Mouse (Mus musculus): Measurements from ENCODE around the gene Vopp1. TPM values are rescaled to one million over a fixed set of nuclear protein-coding genes. Genes with fewer than 3 reads are reported as not detected.
A peak's percentile ranks its signal among the peaks of the same experiment; 100 is the strongest.

Vopp1 gene
- polyA plus RNA-seq, 1 experiment from 2014 or later, result 18.5 TPM

GRCm38 (mm10) chr6:57822648-57823410, 2.1 kb downstream of the Vopp1 start:
- H3K9me3 ChIP-seq (replicated peaks; ENCODE audit: control insufficient read depth, low read length), result no peaks in the 10 kb centered on the region
- H3K4me2 ChIP-seq, result peak overlapping the region; percentile 51
- no peaks in the 10 kb centered on the region for H3K36me3 ChIP-seq (ENCODE audit: control insufficient read depth, insufficient read depth, low read length)
- 0 out of 2 replicates have a peak, but pooled peaks have one; percentile 47 for ATAC-seq (replicated peaks; ENCODE audit: insufficient number of reproducible peaks, low FRiP score, low TSS enrichment)
- no peak overlapping the region for H3K27ac ChIP-seq (ENCODE audit: low read depth, low read length)
- 67% methylated on average over 5 of the region's 5 CpGs for WGBS (ENCODE audit: insufficient replicate concordance)
- H3K27me3 ChIP-seq (ENCODE audit: control insufficient read depth, insufficient read depth, low read length), result no peaks in the 10 kb centered on the region
- H3K4me1 ChIP-seq (ENCODE audit: control insufficient read depth, insufficient read depth, low read length), result 0 out of 2 replicates have a peak, but pooled peaks cover 6% of the 10 kb centered on the region
- 0 out of 2 replicates have a peak overlapping the region, but pooled peaks have one; percentile 6 for H3K4me3 ChIP-seq (ENCODE audit: low read depth, low read length)
- no peak overlapping the region for H3K9ac ChIP-seq (ENCODE audit: low read depth, low read length)

- Histone ChIP-seq H3K9me3 (replicated peaks; ENCODE audit: control insufficient read depth, low read length) (0 out of 2 replicates have a peak, but pooled peaks cover under 1% of the 10 kb centered on the region), H3K36me3 (ENCODE audit: control insufficient read depth, insufficient read depth, low read length) (no peaks in the 10 kb centered on the region), H3K9ac (ENCODE audit: low read depth, low read length) (no peak overlapping the region), H3K27me3 (ENCODE audit: control insufficient read depth, insufficient read depth, low read length) (no peaks in the 10 kb centered on the region), H3K27ac (ENCODE audit: low read depth, low read length) (no peak overlapping the region), H3K4me3 (ENCODE audit: low read depth, low read length) (no peak overlapping the region), H3K4me1 (ENCODE audit: control insufficient read depth, insufficient read depth, low read length) (0 out of 2 replicates have a peak, but pooled peaks cover 2% of the 10 kb centered on the region), H3K4me2 (no peak overlapping the region)
- 72% methylated on average over 2 of the region's 2 CpGs for WGBS (ENCODE audit: insufficient replicate concordance)
- no peak for ATAC-seq (replicated peaks; ENCODE audit: insufficient number of reproducible peaks, low FRiP score, low TSS enrichment)
These were observed 10.5 kb downstream of the Vopp1 start for GRCm38 (mm10) chr6:57814436-57814940.

GRCm38 (mm10) chr6:57811748-57812730, 12.9 kb downstream of the Vopp1 start:
- Histone ChIP-seq H3K4me3 (ENCODE audit: low read depth, low read length) (no peak overlapping the region), H3K36me3 (ENCODE audit: control insufficient read depth, insufficient read depth, low read length) (no peaks in the 10 kb centered on the region), H3K4me2 (no peak overlapping the region), H3K9me3 (replicated peaks; ENCODE audit: control insufficient read depth, low read length) (0 out of 2 replicates have a peak, but pooled peaks cover 2% of the 10 kb centered on the region), H3K27ac (ENCODE audit: low read depth, low read length) (no peak overlapping the region), H3K27me3 (ENCODE audit: control insufficient read depth, insufficient read depth, low read length) (no peaks in the 10 kb centered on the region), H3K4me1 (ENCODE audit: control insufficient read depth, insufficient read depth, low read length) (0 out of 2 replicates have a peak, but pooled peaks cover 2% of the 10 kb centered on the region), H3K9ac (ENCODE audit: low read depth, low read length) (no peak overlapping the region)
- WGBS (ENCODE audit: insufficient replicate concordance), result 76% methylated on average over 3 of the region's 3 CpGs
- ATAC-seq (replicated peaks; ENCODE audit: insufficient number of reproducible peaks, low FRiP score, low TSS enrichment), result no peak

- no peak overlapping the region for H3K4me2 ChIP-seq
- no peak overlapping the region for H3K9ac ChIP-seq (ENCODE audit: low read depth, low read length)
- H3K4me1 ChIP-seq (ENCODE audit: control insufficient read depth, insufficient read depth, low read length), result peaks cover 3% of the 10 kb centered on the region
- 78% methylated on average over 5 of the region's 5 CpGs for WGBS (ENCODE audit: insufficient replicate concordance)
- ATAC-seq (replicated peaks; ENCODE audit: insufficient number of reproducible peaks, low FRiP score, low TSS enrichment), result no peak
- H3K27me3 ChIP-seq (ENCODE audit: control insufficient read depth, insufficient read depth, low read length), result no peaks in the 10 kb centered on the region
- no peak overlapping the region for H3K27ac ChIP-seq (ENCODE audit: low read depth, low read length)
- H3K4me3 ChIP-seq (ENCODE audit: low read depth, low read length), result no peak overlapping the region
- H3K36me3 ChIP-seq (ENCODE audit: control insufficient read depth, insufficient read depth, low read length), result no peaks in the 10 kb centered on the region
- H3K9me3 ChIP-seq (replicated peaks; ENCODE audit: control insufficient read depth, low read length), result 0 out of 2 replicates have a peak, but pooled peaks cover 2% of the 10 kb centered on the region
These were observed 19.5 kb downstream of the Vopp1 start for GRCm38 (mm10) chr6:57805218-57806069.

GRCm38 (mm10) chr6:57803130-57803529, 21.8 kb downstream of the Vopp1 start:
- WGBS (ENCODE audit: insufficient replicate concordance), result 60% methylated on average over 2 of the region's 2 CpGs
- no peak overlapping the region for H3K4me2 ChIP-seq
- no peak overlapping the region for H3K9ac ChIP-seq (ENCODE audit: low read depth, low read length)
- no peaks in the 10 kb centered on the region for H3K36me3 ChIP-seq (ENCODE audit: control insufficient read depth, insufficient read depth, low read length)
- no peak overlapping the region for H3K27ac ChIP-seq (ENCODE audit: low read depth, low read length)
- no peaks in the 10 kb centered on the region for H3K9me3 ChIP-seq (replicated peaks; ENCODE audit: control insufficient read depth, low read length)
- no peak for ATAC-seq (replicated peaks; ENCODE audit: insufficient number of reproducible peaks, low FRiP score, low TSS enrichment)
- no peaks in the 10 kb centered on the region for H3K27me3 ChIP-seq (ENCODE audit: control insufficient read depth, insufficient read depth, low read length)
- no peak overlapping the region for H3K4me3 ChIP-seq (ENCODE audit: low read depth, low read length)
- peaks cover 3% of the 10 kb centered on the region for H3K4me1 ChIP-seq (ENCODE audit: control insufficient read depth, insufficient read depth, low read length)

- peaks cover 8% of the 10 kb centered on the region for H3K4me1 ChIP-seq (ENCODE audit: control insufficient read depth, insufficient read depth, low read length)
These were observed 26.0 kb downstream of the Vopp1 start for GRCm38 (mm10) chr6:57798986-57799385.

GRCm38 (mm10) chr6:57796853-57797423, 28.0 kb downstream of the Vopp1 start:
- Histone ChIP-seq H3K4me1 (ENCODE audit: control insufficient read depth, insufficient read depth, low read length) (peaks cover 4% of the 10 kb centered on the region; the same call in 1 of the 2 replicates), H3K9ac (ENCODE audit: low read depth, low read length) (no peak overlapping the region), H3K27me3 (ENCODE audit: control insufficient read depth, insufficient read depth, low read length) (no peaks in the 10 kb centered on the region), H3K9me3 (replicated peaks; ENCODE audit: control insufficient read depth, low read length) (no peaks in the 10 kb centered on the region), H3K4me2 (no peak overlapping the region), H3K27ac (ENCODE audit: low read depth, low read length) (no peak overlapping the region), H3K36me3 (ENCODE audit: control insufficient read depth, insufficient read depth, low read length) (no peaks in the 10 kb centered on the region), H3K4me3 (ENCODE audit: low read depth, low read length) (no peak overlapping the region)
- ATAC-seq (replicated peaks; ENCODE audit: insufficient number of reproducible peaks, low FRiP score, low TSS enrichment), result no peak
- WGBS (ENCODE audit: insufficient replicate concordance), result 91% methylated on average over 3 of the region's 3 CpGs

More at GRCm38 (mm10) chr6:57798986-57799385, 26.0 kb downstream of the Vopp1 start:
- ATAC-seq (replicated peaks; ENCODE audit: insufficient number of reproducible peaks, low FRiP score, low TSS enrichment), result no peak
- no peaks in the 10 kb centered on the region for H3K27me3 ChIP-seq (ENCODE audit: control insufficient read depth, insufficient read depth, low read length)
- H3K9me3 ChIP-seq (replicated peaks; ENCODE audit: control insufficient read depth, low read length), result no peaks in the 10 kb centered on the region
- no peaks in the 10 kb centered on the region for H3K36me3 ChIP-seq (ENCODE audit: control insufficient read depth, insufficient read depth, low read length)
- no peak overlapping the region for H3K4me2 ChIP-seq
- H3K9ac ChIP-seq (ENCODE audit: low read depth, low read length), result no peak overlapping the region
- H3K4me3 ChIP-seq (ENCODE audit: low read depth, low read length), result no peak overlapping the region
- WGBS (ENCODE audit: insufficient replicate concordance), result 97% methylated on average over 1 of the region's 1 CpGs
- no peak overlapping the region for H3K27ac ChIP-seq (ENCODE audit: low read depth, low read length)
